Mouse (Mus musculus) adrenal gland, postnatal 25 days (tissue): ENCODE results near the gene Olfr50. TPM values are rescaled to one million over a fixed set of nuclear protein-coding genes. Genes with fewer than 3 reads are reported as not detected.

Experiments used
- DNase-seq: peaks from one replicate; pipeline ENCODE4 v3.0.0; 2021; ENCODE audit warnings: mixed read lengths
- long read RNA-seq: library from polyadenylated mRNA; stranded (forward); transcript quantifications from one replicate; pipeline ENCODE4 v2.0.0, GENCODE M21; 2021
- total RNA-seq: library from RNA; stranded (reverse); gene quantifications from 2 replicates; pipeline ENCODE4 v1.2.3, GENCODE M21; 2021

The Olfr50 gene
- total RNA-seq: not detected in 2 replicates
- long read RNA-seq: 0 reads

GRCm38 (mm10) chr2:36790238-36790637, at the start of gene Olfr50:
Olfr50 (plus strand) TSS chr2:36790538.
- DNase-seq: no peak

- no peak for DNase-seq
These were observed 6.4 kb upstream of the Olfr50 start, which contains the start of gene Olfr348 for GRCm38 (mm10) chr2:36783976-36784375. Olfr348 (plus strand) TSS chr2:36784276.

- DNase-seq: no peak
These were observed 26.6 kb downstream of the Olfr50 start, which contains the start of gene Olfr3 for GRCm38 (mm10) chr2:36816932-36817331. Olfr3 (minus strand) TSS chr2:36817032.

GRCm38 (mm10) chr2:36846010-36846409, 55.7 kb downstream of the Olfr50 start, which contains the start of gene Olfr350:
Olfr350 (plus strand) TSS chr2:36846310.
- DNase-seq: no peak

Other genes with a start within 250 kb of the Olfr50 start
- gene Olfr344, start 223.9 kb upstream of the Olfr50 start, total RNA-seq: not detected in 2 replicates
- gene Olfr345, start 150.5 kb upstream of the Olfr50 start, total RNA-seq: not detected in 2 replicates
- not detected in 2 replicates for gene Olfr346, start 104.8 kb upstream of the Olfr50 start, total RNA-seq
- gene Olfr347, start 58.6 kb upstream of the Olfr50 start, total RNA-seq: not detected in 2 replicates
- gene Olfr348, start 6.3 kb upstream of the Olfr50 start, total RNA-seq: not detected in 2 replicates
- not detected in 2 replicates for gene Olfr3, start 26.5 kb downstream of the Olfr50 start, total RNA-seq
- gene Olfr350, start 55.8 kb downstream of the Olfr50 start, total RNA-seq: not detected in 2 replicates
- gene Olfr351, start 72.1 kb downstream of the Olfr50 start, total RNA-seq: not detected in 2 replicates
- gene Olfr352, start 77.9 kb downstream of the Olfr50 start, total RNA-seq: not detected in 2 replicates
- not detected in 2 replicates for gene Olfr353, start 102.4 kb downstream of the Olfr50 start, total RNA-seq
- not detected in 2 replicates for gene Olfr354, start 115.1 kb downstream of the Olfr50 start, total RNA-seq
- not detected in 2 replicates for gene Olfr355, start 138.4 kb downstream of the Olfr50 start, total RNA-seq
- gene Olfr356, start 146.6 kb downstream of the Olfr50 start, total RNA-seq: not detected in 2 replicates
- gene Olfr357, start 203.3 kb downstream of the Olfr50 start, total RNA-seq: not detected in 2 replicates
- gene Olfr358, start 218.8 kb downstream of the Olfr50 start, total RNA-seq: not detected in 2 replicates